Mouse (Mus musculus) embryonic facial prominence, embryonic 14.5 days (tissue): ENCODE data around the gene Mob3a. TPM values are rescaled to one million over a fixed set of nuclear protein-coding genes. Genes with fewer than 3 reads are reported as not detected.

Experiments
- ATAC-seq: fragments of 200-750 bp; cut with Nextera tagmentation; 2 replicates; pipeline ENCODE4 v1.8.0; 2017; ENCODE audit warnings: low read depth, moderate number of reproducible peaks, moderate TSS enrichment
- DNase-seq: peaks from one replicate; pipeline ENCODE4 v3.0.0-alpha.2; 2015; ENCODE audit warnings: low spot score
- H3K27ac ChIP-seq: fragments of 300-500 bp; sonication (generic); replicated peaks from 2 replicates; pipeline ENCODE4 v1.5.1; 2014; ENCODE audit warnings: low read depth, mild to moderate bottlenecking, low read length, moderate library complexity
- H3K27me3 ChIP-seq: fragments of 300-500 bp; sonication (generic); replicated peaks from 2 replicates; pipeline ENCODE4 v1.6.1; 2014; ENCODE audit warnings: low read length; ENCODE audit not compliant: control insufficient read depth, insufficient read depth
- H3K36me3 ChIP-seq: fragments of 300-500 bp; sonication (generic); 2 replicates; pipeline ENCODE4 v1.6.1; 2014; ENCODE audit warnings: low read length, mixed read lengths; ENCODE audit not compliant: control insufficient read depth, insufficient read depth
- H3K4me1 ChIP-seq: fragments of 300-500 bp; sonication (generic); 2 replicates; pipeline ENCODE4 v1.6.1; 2014; ENCODE audit warnings: antibody characterized with exemption, low read length; ENCODE audit not compliant: control insufficient read depth, insufficient read depth
- H3K4me2 ChIP-seq: fragments of 300-500 bp; sonication (generic); 2 replicates; pipeline ENCODE4 v1.6.1; 2014; ENCODE audit warnings: low read depth, mild to moderate bottlenecking, low read length, moderate library complexity, mixed read lengths
- H3K4me3 ChIP-seq: fragments of 300-500 bp; sonication (generic); 2 replicates; pipeline ENCODE4 v1.5.1; 2014; ENCODE audit warnings: low read depth, mild to moderate bottlenecking, low read length
- H3K9ac ChIP-seq: fragments of 300-500 bp; sonication (generic); 2 replicates; pipeline ENCODE4 v1.6.1; 2014; ENCODE audit warnings: low read depth, mild to moderate bottlenecking, low read length, moderate library complexity, mixed read lengths
- H3K9me3 ChIP-seq: fragments of 300-500 bp; sonication (generic); 2 replicates; pipeline ENCODE4 v1.6.1; 2016; ENCODE audit warnings: low read length; ENCODE audit not compliant: control insufficient read depth
- WGBS: fragments of 180-500 bp; shearing (Covaris S2); extraction: QIAGEN DNeasy Blood & Tissue Kit; methylation state at CpG from one replicate; pipeline ENCODE4 v1.1.7; 2014; 5-methylcytosine and 5-hydroxymethylcytosine counted together
- polyA plus RNA-seq: library from polyadenylated mRNA; unstranded; fragments of >200 nt; fragmentation: Nextera tagmentation; extraction: Ambion mirVana; gene quantifications from 2 replicates; pipeline ENCODE4 v1.2.1, GENCODE M21; 2014

The Mob3a gene
- polyA plus RNA-seq, 1 experiment from 2014 or later: 31.2 TPM

DNA sequence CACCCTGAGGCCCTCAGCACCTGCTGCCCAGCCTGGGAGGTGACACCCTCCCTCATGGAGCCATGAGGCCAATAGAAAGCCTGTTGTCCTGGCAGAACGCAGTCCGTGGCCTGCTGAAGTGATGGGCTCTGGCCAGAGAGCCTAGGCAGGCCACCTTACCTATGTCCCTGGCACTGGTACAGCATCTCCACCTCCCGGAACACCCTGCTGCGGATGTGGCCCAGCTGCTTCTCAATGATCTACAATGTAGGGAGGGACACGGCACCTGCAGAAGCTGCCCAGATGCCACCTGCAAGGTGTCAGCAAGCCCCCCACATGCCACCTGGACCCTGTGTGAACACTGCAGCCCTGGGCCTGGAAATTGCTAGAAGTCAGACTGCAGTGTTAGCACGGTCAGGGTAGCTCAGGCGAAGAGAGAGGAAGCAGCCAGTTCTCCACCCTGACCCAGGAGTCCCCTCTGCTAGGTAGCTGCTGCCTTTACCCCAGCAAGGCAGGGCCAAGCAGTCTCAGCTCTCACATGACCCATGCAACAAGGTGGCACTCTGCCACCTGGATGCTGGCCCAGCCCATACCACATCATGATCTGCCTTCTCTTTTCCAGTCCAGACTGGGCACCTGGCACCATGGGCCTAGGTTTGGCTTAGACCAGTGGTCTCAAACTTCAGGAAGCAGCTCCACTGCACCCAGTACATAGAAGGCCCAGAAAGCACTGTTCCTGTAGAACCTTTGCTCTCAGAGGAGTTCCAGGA, 31.9 kb downstream of the Mob3a start:
- Histone ChIP-seq H3K9ac (no peak overlapping the region), H3K27me3 (no peaks in the 10 kb centered on the region), H3K4me1 (peaks cover 27% of the 10 kb centered on the region), H3K27ac (no peak overlapping the region), H3K9me3 (no peaks in the 10 kb centered on the region), H3K4me2 (no peak overlapping the region), H3K4me3 (no peak overlapping the region), H3K36me3 (peaks cover 86% of the 10 kb centered on the region)
- ATAC-seq (no peak), DNase-seq (no peak)
- WGBS: 95% methylated on average over 7 of the region's 7 CpGs

DNA sequence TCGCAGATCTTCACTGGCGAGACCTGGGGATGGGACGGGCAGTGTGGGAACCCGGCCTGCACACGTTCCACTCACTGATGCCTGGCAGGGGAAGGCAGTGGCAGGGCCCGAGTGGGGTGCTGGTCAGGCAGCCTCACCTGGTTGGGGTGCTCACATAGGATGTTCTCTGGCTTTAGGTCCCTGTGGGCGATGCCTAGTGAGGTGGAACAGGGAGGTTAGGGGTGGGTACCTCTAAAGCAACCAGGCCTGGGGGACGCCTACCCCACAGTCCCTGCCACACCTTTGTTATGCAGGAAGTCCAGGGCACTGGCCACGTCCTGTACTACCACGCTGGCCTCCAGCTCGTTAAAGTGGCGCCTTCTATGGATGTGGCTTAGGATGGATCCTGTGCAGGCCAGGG, 32.8 kb downstream of the Mob3a start:
- H3K27me3 ChIP-seq: no peaks in the 10 kb centered on the region
- ATAC-seq (no peak), DNase-seq (no peak)
- H3K9ac ChIP-seq: no peak overlapping the region
- no peak overlapping the region for H3K27ac ChIP-seq
- H3K4me2 ChIP-seq: no peak overlapping the region
- peaks cover 27% of the 10 kb centered on the region for H3K4me1 ChIP-seq
- no peaks in the 10 kb centered on the region for H3K9me3 ChIP-seq
- WGBS: 96% methylated on average over 9 of the region's 12 CpGs
- peaks cover 83% of the 10 kb centered on the region for H3K36me3 ChIP-seq
- H3K4me3 ChIP-seq: no peak overlapping the region

- no peak for DNase-seq
- Histone ChIP-seq H3K4me2 (no peak overlapping the region), H3K9me3 (no peaks in the 10 kb centered on the region), H3K27me3 (no peaks in the 10 kb centered on the region), H3K4me1 (peaks cover 27% of the 10 kb centered on the region), H3K27ac (no peak overlapping the region), H3K36me3 (peaks cover 79% of the 10 kb centered on the region), H3K4me3 (no peak overlapping the region), H3K9ac (no peak overlapping the region)
- ATAC-seq: no peak
- 89% methylated on average over 3 of the region's 11 CpGs for WGBS
Measured at GRCm38 (mm10) chr10:80668614-80669013, 33.2 kb downstream of the Mob3a start.

GRCm38 (mm10) chr10:80666837-80667412, 34.9 kb downstream of the Mob3a start:
- no peak overlapping the region for H3K27ac ChIP-seq
- ATAC-seq (no peak; the same call in 1 of the 2 replicates), DNase-seq (no peak)
- H3K9me3 ChIP-seq: no peaks in the 10 kb centered on the region
- H3K4me2 ChIP-seq: no peak overlapping the region
- 82% methylated on average over 17 of the region's 19 CpGs for WGBS
- no peaks in the 10 kb centered on the region for H3K27me3 ChIP-seq
- peaks cover 25% of the 10 kb centered on the region for H3K4me1 ChIP-seq
- peaks cover 62% of the 10 kb centered on the region for H3K36me3 ChIP-seq
- H3K9ac ChIP-seq: no peak overlapping the region
- H3K4me3 ChIP-seq: no peak overlapping the region

DNA sequence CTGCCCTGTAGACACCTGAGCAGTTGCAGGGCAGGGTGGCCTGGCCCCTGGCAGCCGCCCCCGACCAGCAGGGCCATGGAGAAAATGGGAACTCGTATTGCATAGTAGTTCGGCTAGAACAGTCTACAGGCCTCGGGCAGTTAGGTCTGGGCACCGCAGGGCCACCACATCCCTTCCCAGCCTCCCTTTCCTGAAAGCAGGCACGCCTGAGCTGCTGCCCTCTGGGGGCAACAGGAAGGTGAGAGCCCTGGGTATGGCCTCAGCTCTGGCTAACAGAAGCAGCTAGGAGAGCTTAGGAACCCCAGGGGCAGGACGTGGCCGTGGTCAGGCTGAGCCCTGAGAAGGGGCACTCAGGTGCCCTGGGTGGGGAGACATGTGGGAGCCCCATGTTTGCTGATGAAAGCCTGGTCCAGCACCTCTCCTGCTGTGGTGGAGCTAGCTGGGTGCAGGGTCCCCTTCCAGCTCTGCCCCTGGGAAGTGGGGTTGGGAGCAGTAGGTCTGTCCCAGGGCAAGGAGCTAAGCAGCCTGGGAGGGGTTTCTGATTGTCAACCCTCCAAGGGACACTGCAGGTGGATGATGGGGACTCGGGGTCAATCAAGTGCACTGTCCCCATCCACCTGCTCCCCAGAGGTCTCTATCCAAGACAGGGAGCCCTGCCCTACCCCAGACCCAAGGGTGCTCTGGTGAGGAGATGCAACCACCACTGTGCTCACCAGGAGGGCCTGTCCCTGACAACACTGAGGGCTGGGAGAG, 35.6 kb downstream of the Mob3a start:
- H3K36me3 ChIP-seq: peaks cover 54% of the 10 kb centered on the region
- ATAC-seq: no peak
- no peaks in the 10 kb centered on the region for H3K27me3 ChIP-seq
- H3K9ac ChIP-seq: no peak overlapping the region; the same call in 1 of the 2 replicates
- H3K4me1 ChIP-seq: peaks cover 25% of the 10 kb centered on the region
- WGBS: 70% methylated on average over 10 of the region's 10 CpGs
- no peaks in the 10 kb centered on the region for H3K9me3 ChIP-seq
- no peak overlapping the region for H3K4me3 ChIP-seq
- no peak for DNase-seq
- peak overlapping the region; percentile 86; the same call in 1 of the 2 replicates for H3K27ac ChIP-seq
- H3K4me2 ChIP-seq: no peak overlapping the region

- H3K4me3 ChIP-seq: no peak overlapping the region
- 54% methylated on average over 4 of the region's 4 CpGs for WGBS
- H3K4me2 ChIP-seq: peak overlapping the region; percentile 47; the same call in 1 of the 2 replicates
- H3K4me1 ChIP-seq: peaks cover 25% of the 10 kb centered on the region
- peak overlapping the region; percentile 86 for H3K27ac ChIP-seq
- H3K9me3 ChIP-seq: no peaks in the 10 kb centered on the region
- peaks cover 47% of the 10 kb centered on the region for H3K36me3 ChIP-seq
- DNase-seq (no peak), ATAC-seq (no peak)
- no peaks in the 10 kb centered on the region for H3K27me3 ChIP-seq
- H3K9ac ChIP-seq: 0 out of 2 replicates have a peak overlapping the region, but pooled peaks have one; percentile 42
Measured at GRCm38 (mm10) chr10:80665459-80665858, 36.3 kb downstream of the Mob3a start.

- peak overlapping the region; percentile 2; the same call in 1 of the 2 replicates for H3K4me3 ChIP-seq
Measured at GRCm38 (mm10) chr10:80665016-80665380, 36.8 kb downstream of the Mob3a start.

DNA sequence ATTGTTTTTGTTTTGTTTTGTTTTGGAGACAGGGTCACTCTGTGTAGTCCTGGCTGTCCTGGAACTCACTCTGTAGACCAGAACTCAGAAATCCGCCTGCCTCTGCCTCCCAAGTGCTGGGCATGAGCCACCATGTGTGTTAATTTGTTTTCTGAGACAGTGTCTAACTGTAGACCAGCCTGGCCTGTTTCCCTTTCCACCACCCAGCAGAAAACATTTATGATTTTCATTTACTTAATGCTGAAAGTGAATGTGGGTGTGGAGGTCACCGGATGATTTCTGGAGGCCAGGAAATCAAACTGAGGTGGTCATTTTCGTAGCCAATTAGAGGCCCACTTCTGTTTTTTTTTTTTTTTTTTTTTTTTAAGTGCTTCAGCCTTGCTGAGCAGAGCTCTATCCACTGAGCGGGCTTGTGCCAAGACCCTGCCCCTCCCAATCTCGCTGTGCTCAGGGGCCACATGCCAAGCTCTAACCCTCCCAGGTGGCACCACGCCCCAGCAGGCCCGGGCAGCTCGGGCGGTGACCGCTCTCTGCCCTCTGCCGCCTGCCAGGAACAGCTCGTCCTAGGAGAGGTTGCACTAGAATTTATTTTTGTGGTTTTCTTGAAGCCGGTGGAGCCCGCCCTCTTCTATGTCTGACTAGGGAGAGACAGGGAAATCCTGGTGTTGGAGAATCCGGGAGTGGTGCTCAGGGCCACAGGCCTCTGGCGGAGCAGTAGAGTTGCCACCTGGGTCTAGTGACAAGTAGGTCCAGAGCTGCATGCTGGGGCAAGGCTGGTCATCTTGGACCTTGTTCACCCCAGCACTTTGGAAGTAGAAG, 37.4 kb downstream of the Mob3a start:
- 26% methylated on average over 16 of the region's 16 CpGs for WGBS
- peaks cover 25% of the 10 kb centered on the region for H3K4me1 ChIP-seq
- peak; percentile 88 for DNase-seq

More at GRCm38 (mm10) chr10:80665016-80665380, 36.8 kb downstream of the Mob3a start:
- Histone ChIP-seq H3K9me3 (no peaks in the 10 kb centered on the region), H3K4me2 (peak overlapping the region; percentile 47), H3K27me3 (no peaks in the 10 kb centered on the region), H3K9ac (peak overlapping the region; percentile 42; the same call in 1 of the 2 replicates), H3K4me1 (peaks cover 25% of the 10 kb centered on the region), H3K36me3 (peaks cover 42% of the 10 kb centered on the region), H3K27ac (peak overlapping the region; percentile 86)
- WGBS: 9% methylated on average over 10 of the region's 10 CpGs
- DNase-seq (peak; percentile 63), ATAC-seq (peak; percentile 35; the same call in 1 of the 2 replicates)

More for the DNA sequence above, 37.4 kb downstream of the Mob3a start:
- Histone ChIP-seq H3K4me3 (peak overlapping the region; percentile 2; the same call in 1 of the 2 replicates), H3K27ac (peak overlapping the region; percentile 86), H3K4me2 (peak overlapping the region; percentile 47), H3K27me3 (no peaks in the 10 kb centered on the region), H3K9ac (peak overlapping the region; percentile 42), H3K9me3 (no peaks in the 10 kb centered on the region), H3K36me3 (peaks cover 36% of the 10 kb centered on the region)
- peak; percentile 73 for ATAC-seq
